Mouse (Mus musculus): ENCODE data around the gene Csf2rb. TPM values are rescaled to one million over a fixed set of nuclear protein-coding genes. Genes with fewer than 3 reads are reported as not detected.

The Csf2rb gene
- polyA plus RNA-seq, 1 experiment from 2014 or later = 1.3 TPM

DNA sequence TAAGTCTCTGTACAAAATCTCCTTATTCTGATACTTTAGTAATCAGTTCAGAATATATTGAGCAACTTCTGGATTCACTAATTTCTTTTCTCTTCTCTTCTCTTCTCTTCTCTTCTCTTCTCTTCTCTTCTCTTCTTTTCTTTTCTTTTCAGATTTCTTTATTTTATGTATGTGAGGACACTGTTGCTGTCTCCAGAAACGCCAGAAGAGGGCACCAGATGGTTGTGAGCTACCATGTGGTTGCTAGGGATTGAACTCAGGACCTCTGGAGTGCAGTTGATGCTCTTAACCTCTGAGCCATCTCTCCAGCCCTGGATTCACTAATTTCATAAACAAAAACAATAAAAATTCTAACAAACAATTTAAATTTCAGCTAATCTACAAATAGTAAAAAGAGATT, 29.4 kb downstream of the Csf2rb start:
- Histone ChIP-seq H3K27ac (replicated peaks; ENCODE audit: low read depth, low read length) (no peak overlapping the region), H3K27me3 (ENCODE audit: control insufficient read depth, insufficient read depth, low read length) (no peaks in the 10 kb centered on the region), H3K36me3 (ENCODE audit: control insufficient read depth, insufficient read depth, low read length) (no peaks in the 10 kb centered on the region), H3K4me1 (ENCODE audit: control insufficient read depth, insufficient read depth, low read length) (no peaks in the 10 kb centered on the region), H3K9me3 (ENCODE audit: control insufficient read depth, low read length) (no peaks in the 10 kb centered on the region), H3K4me3 (ENCODE audit: low read depth, low read length) (no peak overlapping the region), H3K9ac (ENCODE audit: low read length) (no peak overlapping the region), H3K4me2 (ENCODE audit: low read depth, severe bottlenecking) (no peak overlapping the region)
- DNase-seq (ENCODE audit: low spot score) (peak; percentile 27), ATAC-seq (ENCODE audit: insufficient number of reproducible peaks, low FRiP score, low TSS enrichment, low read depth) (no peak)
- 0% methylated on average over 1 of the region's 1 CpGs for WGBS

DNA sequence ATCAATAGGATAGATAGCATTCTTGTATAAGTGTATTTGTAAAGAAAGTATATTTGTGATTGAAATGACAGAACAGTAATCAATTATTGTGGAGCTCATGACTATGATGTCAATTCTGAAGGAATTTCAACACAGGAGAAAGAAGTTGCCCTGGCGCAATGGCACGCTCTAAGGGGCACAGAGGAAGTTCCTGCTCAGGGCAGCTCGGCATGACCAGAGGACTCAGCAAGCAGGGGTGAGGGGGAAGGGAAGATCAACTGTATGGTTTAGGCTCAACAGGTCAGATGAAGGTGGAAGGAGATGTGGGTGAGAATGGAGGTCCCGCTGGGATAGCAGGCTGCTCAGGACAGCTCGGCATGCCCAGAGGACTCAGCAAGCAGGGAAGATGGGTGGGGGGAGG, 30.0 kb downstream of the Csf2rb start:
- Histone ChIP-seq H3K4me2 (ENCODE audit: low read depth, severe bottlenecking) (no peak overlapping the region), H3K4me3 (ENCODE audit: low read depth, low read length) (no peak overlapping the region), H3K9me3 (ENCODE audit: control insufficient read depth, low read length) (no peaks in the 10 kb centered on the region), H3K27me3 (ENCODE audit: control insufficient read depth, insufficient read depth, low read length) (no peaks in the 10 kb centered on the region), H3K4me1 (ENCODE audit: control insufficient read depth, insufficient read depth, low read length) (no peaks in the 10 kb centered on the region), H3K9ac (ENCODE audit: low read length) (no peak overlapping the region), H3K27ac (replicated peaks; ENCODE audit: low read depth, low read length) (no peak overlapping the region), H3K36me3 (ENCODE audit: control insufficient read depth, insufficient read depth, low read length) (no peaks in the 10 kb centered on the region)
- WGBS = 90% methylated on average over 5 of the region's 5 CpGs
- no peak for ATAC-seq (ENCODE audit: insufficient number of reproducible peaks, low FRiP score, low TSS enrichment, low read depth)
- DNase-seq (ENCODE audit: low spot score) = no peak

DNA sequence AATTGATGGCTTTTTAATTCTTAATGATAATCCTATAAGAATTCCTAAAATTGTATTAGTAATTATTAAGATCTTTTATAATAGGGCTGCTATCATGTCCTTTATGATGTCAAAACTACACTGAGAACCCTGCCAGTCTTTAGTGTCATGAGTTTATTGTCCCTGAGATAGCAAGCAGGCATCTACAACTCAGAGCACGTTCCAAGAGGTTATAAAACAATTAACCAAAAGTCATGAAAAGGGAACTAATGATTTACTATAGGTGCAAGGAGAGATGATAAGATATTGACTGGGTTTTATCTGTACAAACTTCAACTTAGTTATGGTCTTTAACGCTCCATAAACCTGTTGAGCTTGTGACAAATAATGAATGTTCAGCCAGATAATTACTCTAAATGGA, 40.4 kb downstream of the Csf2rb start:
- Histone ChIP-seq H3K9ac (ENCODE audit: low read length) (no peak overlapping the region), H3K27me3 (ENCODE audit: control insufficient read depth, insufficient read depth, low read length) (no peaks in the 10 kb centered on the region), H3K27ac (replicated peaks; ENCODE audit: low read depth, low read length) (no peak overlapping the region), H3K9me3 (ENCODE audit: control insufficient read depth, low read length) (no peaks in the 10 kb centered on the region), H3K36me3 (ENCODE audit: control insufficient read depth, insufficient read depth, low read length) (no peaks in the 10 kb centered on the region), H3K4me3 (ENCODE audit: low read depth, low read length) (no peak overlapping the region), H3K4me2 (ENCODE audit: low read depth, severe bottlenecking) (no peak overlapping the region), H3K4me1 (ENCODE audit: control insufficient read depth, insufficient read depth, low read length) (no peaks in the 10 kb centered on the region)
- DNase-seq (ENCODE audit: low spot score) = no peak
- WGBS = 29% methylated on average over 2 of the region's 2 CpGs
- ATAC-seq (ENCODE audit: insufficient number of reproducible peaks, low FRiP score, low TSS enrichment, low read depth) = no peak

- H3K36me3 ChIP-seq (ENCODE audit: control insufficient read depth, insufficient read depth, low read length) = no peaks in the 10 kb centered on the region
- ATAC-seq (ENCODE audit: insufficient number of reproducible peaks, low FRiP score, low TSS enrichment, low read depth) = no peak
- H3K4me3 ChIP-seq (ENCODE audit: low read depth, low read length) = no peak overlapping the region
These were observed 41.3 kb downstream of the Csf2rb start for GRCm38 (mm10) chr15:78366875-78367274.

DNA sequence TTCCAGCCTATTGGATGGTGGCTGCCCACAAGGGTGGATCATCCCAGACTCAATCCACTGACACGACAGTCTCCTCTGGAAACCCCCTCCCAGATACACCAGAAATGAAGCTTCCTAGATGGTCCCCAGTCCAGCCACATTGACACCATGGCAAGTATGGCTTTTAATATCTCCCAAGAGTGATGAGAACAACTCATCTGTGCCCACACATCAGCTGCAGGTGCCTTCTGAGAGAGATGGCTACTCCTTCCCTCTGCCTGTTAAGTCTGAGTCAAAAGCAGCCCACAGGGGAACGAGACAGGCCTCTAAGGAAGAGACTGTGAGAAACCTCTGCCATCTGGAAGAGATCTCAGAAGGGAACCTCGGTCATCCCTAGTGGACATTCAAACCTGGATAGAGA, 42.3 kb downstream of the Csf2rb start:
- no peak overlapping the region for H3K9ac ChIP-seq (ENCODE audit: low read length)
- no peaks in the 10 kb centered on the region for H3K36me3 ChIP-seq (ENCODE audit: control insufficient read depth, insufficient read depth, low read length)
- WGBS = 70% methylated on average over 3 of the region's 3 CpGs
- no peaks in the 10 kb centered on the region for H3K27me3 ChIP-seq (ENCODE audit: control insufficient read depth, insufficient read depth, low read length)
- H3K4me1 ChIP-seq (ENCODE audit: control insufficient read depth, insufficient read depth, low read length) = no peaks in the 10 kb centered on the region
- no peak overlapping the region for H3K4me2 ChIP-seq (ENCODE audit: low read depth, severe bottlenecking)
- DNase-seq (ENCODE audit: low spot score) (no peak), ATAC-seq (ENCODE audit: insufficient number of reproducible peaks, low FRiP score, low TSS enrichment, low read depth) (no peak)
- no peak overlapping the region for H3K4me3 ChIP-seq (ENCODE audit: low read depth, low read length)
- no peak overlapping the region for H3K27ac ChIP-seq (replicated peaks; ENCODE audit: low read depth, low read length)
- no peaks in the 10 kb centered on the region for H3K9me3 ChIP-seq (ENCODE audit: control insufficient read depth, low read length)

More at GRCm38 (mm10) chr15:78366875-78367274, 41.3 kb downstream of the Csf2rb start:
- no peak for DNase-seq (ENCODE audit: low spot score)
- Histone ChIP-seq H3K9ac (ENCODE audit: low read length) (no peak overlapping the region), H3K4me2 (ENCODE audit: low read depth, severe bottlenecking) (no peak overlapping the region), H3K27ac (replicated peaks; ENCODE audit: low read depth, low read length) (no peak overlapping the region), H3K4me1 (ENCODE audit: control insufficient read depth, insufficient read depth, low read length) (no peaks in the 10 kb centered on the region), H3K27me3 (ENCODE audit: control insufficient read depth, insufficient read depth, low read length) (no peaks in the 10 kb centered on the region), H3K9me3 (ENCODE audit: control insufficient read depth, low read length) (no peaks in the 10 kb centered on the region)
- 77% methylated on average over 8 of the region's 8 CpGs for WGBS

DNA sequence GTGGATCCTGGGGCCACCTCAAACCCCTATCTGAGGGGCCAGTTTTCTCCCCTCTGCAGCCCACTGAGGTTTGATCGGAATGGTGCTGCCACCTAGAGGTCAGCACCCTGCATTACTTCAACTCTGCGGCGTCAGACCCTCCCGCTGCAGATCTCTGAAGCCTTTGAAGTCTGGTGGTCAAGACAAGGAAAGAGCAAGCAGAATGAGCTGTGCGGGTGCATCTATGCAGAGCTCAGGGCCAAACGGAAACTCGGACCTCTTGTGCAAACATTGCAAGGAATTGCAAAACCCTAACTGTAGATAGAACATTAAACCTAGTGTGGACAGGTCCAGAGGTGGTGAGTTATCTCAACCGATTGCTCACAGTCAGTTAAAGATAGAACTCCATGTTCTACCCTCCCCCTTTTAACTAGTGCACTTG, 43.4 kb downstream of the Csf2rb start:
- Histone ChIP-seq H3K27ac (replicated peaks; ENCODE audit: low read depth, low read length) (no peak overlapping the region), H3K9ac (ENCODE audit: low read length) (no peak overlapping the region), H3K36me3 (ENCODE audit: control insufficient read depth, insufficient read depth, low read length) (no peaks in the 10 kb centered on the region), H3K27me3 (ENCODE audit: control insufficient read depth, insufficient read depth, low read length) (no peaks in the 10 kb centered on the region), H3K4me2 (ENCODE audit: low read depth, severe bottlenecking) (no peak overlapping the region), H3K4me3 (ENCODE audit: low read depth, low read length) (no peak overlapping the region), H3K9me3 (ENCODE audit: control insufficient read depth, low read length) (no peaks in the 10 kb centered on the region), H3K4me1 (ENCODE audit: control insufficient read depth, insufficient read depth, low read length) (no peaks in the 10 kb centered on the region)
- ATAC-seq (ENCODE audit: insufficient number of reproducible peaks, low FRiP score, low TSS enrichment, low read depth) (no peak), DNase-seq (ENCODE audit: low spot score) (peak; percentile 65)
- 14% methylated on average over 8 of the region's 8 CpGs for WGBS

DNA sequence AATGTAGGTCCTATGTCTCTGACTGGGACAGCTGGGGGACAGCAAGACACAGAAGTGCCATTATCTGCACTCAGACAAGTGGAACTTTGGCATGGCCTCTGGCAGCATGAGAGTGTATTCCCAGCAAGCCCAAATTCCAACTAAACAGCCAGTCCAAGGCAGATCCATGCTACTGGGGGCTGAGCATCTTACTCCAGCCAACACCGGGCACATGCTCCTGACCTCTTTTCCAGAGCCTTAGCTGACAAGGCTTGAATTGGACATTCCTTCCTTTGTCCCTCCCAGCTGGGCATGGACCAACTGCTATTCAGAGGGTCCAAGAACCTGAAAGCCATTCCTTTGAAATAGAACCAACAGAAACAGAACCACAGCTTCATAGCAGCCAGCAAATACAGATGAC, 44.1 kb downstream of the Csf2rb start:
- WGBS = 94% methylated on average over 1 of the region's 1 CpGs
- DNase-seq (ENCODE audit: low spot score) (no peak), ATAC-seq (ENCODE audit: insufficient number of reproducible peaks, low FRiP score, low TSS enrichment, low read depth) (no peak)
- Histone ChIP-seq H3K4me3 (ENCODE audit: low read depth, low read length) (no peak overlapping the region), H3K27me3 (ENCODE audit: control insufficient read depth, insufficient read depth, low read length) (no peaks in the 10 kb centered on the region), H3K36me3 (ENCODE audit: control insufficient read depth, insufficient read depth, low read length) (no peaks in the 10 kb centered on the region), H3K9me3 (ENCODE audit: control insufficient read depth, low read length) (no peaks in the 10 kb centered on the region), H3K4me2 (ENCODE audit: low read depth, severe bottlenecking) (no peak overlapping the region), H3K4me1 (ENCODE audit: control insufficient read depth, insufficient read depth, low read length) (no peaks in the 10 kb centered on the region), H3K9ac (ENCODE audit: low read length) (no peak overlapping the region), H3K27ac (replicated peaks; ENCODE audit: low read depth, low read length) (no peak overlapping the region)

- 70% methylated on average over 3 of the region's 3 CpGs for WGBS
- no peak for ATAC-seq (ENCODE audit: insufficient number of reproducible peaks, low FRiP score, low TSS enrichment, low read depth)
- H3K4me3 ChIP-seq (ENCODE audit: low read depth, low read length) = no peak overlapping the region
- H3K4me1 ChIP-seq (ENCODE audit: control insufficient read depth, insufficient read depth, low read length) = no peaks in the 10 kb centered on the region
- H3K27ac ChIP-seq (replicated peaks; ENCODE audit: low read depth, low read length) = no peak overlapping the region
- no peak overlapping the region for H3K4me2 ChIP-seq (ENCODE audit: low read depth, severe bottlenecking)
- no peak for DNase-seq (ENCODE audit: low spot score)
- H3K9ac ChIP-seq (ENCODE audit: low read length) = no peak overlapping the region
- no peaks in the 10 kb centered on the region for H3K9me3 ChIP-seq (ENCODE audit: control insufficient read depth, low read length)
- H3K27me3 ChIP-seq (ENCODE audit: control insufficient read depth, insufficient read depth, low read length) = no peaks in the 10 kb centered on the region
- H3K36me3 ChIP-seq (ENCODE audit: control insufficient read depth, insufficient read depth, low read length) = no peaks in the 10 kb centered on the region
These were observed 47.2 kb downstream of the Csf2rb start for GRCm38 (mm10) chr15:78372796-78373195.

- Histone ChIP-seq H3K9me3 (ENCODE audit: control insufficient read depth, low read length) (no peaks in the 10 kb centered on the region), H3K36me3 (ENCODE audit: control insufficient read depth, insufficient read depth, low read length) (no peaks in the 10 kb centered on the region), H3K4me1 (ENCODE audit: control insufficient read depth, insufficient read depth, low read length) (no peaks in the 10 kb centered on the region), H3K9ac (ENCODE audit: low read length) (no peak overlapping the region), H3K4me3 (ENCODE audit: low read depth, low read length) (no peak overlapping the region), H3K4me2 (ENCODE audit: low read depth, severe bottlenecking) (no peak overlapping the region), H3K27me3 (ENCODE audit: control insufficient read depth, insufficient read depth, low read length) (no peaks in the 10 kb centered on the region), H3K27ac (replicated peaks; ENCODE audit: low read depth, low read length) (no peak overlapping the region)
- 83% methylated on average over 3 of the region's 3 CpGs for WGBS
- DNase-seq (ENCODE audit: low spot score) (no peak), ATAC-seq (ENCODE audit: insufficient number of reproducible peaks, low FRiP score, low TSS enrichment, low read depth) (no peak)
These were observed 48.7 kb downstream of the Csf2rb start for GRCm38 (mm10) chr15:78374204-78374603.

Data from limb, embryonic 11.5 days (tissue).